Mouse (Mus musculus): ENCODE measurements at regions not wholly inside any gene's neighbourhood (a gene's known extent, or its start where the extent isn't known, plus 50 kb on each side); places are given as distances from the start of the nearest gene placed in this dataset.

DNA sequence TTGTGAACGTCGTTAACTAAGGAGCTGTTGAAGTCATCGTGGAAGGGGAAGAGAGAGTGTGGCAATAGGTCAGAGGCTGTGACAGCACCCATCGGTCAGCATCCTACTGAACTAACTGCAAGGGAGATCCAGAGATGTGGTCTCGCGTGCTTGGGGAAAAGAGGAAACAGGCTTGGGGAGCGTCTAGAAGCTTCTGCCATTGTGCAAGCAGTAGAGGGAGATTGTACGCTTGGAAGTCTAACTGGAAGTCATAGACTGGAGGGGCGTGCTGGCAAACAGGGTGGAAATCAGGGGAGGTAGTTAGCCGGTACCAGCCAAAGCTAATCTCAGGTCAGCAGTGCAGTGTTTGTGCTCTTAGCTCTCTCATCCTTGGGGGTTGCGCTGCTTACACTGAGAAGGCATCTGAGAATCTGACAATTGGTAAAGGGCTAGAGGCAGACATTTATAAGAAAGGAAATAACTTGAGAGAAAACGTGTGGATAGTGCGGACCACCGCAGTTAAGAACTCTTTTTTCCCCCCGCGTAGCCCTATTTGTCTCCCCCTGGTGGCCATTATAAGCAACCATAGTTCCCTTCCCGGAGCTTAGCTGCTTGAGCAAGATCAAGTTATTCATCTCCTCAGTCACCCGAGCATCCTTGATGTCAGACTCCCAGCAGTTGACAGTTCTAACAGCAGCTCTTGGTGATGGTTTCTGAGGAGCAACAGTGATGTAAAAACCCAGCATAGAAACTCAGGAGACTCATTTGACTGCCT, 151.5 kb downstream of the 4933412E24Rik start:
- Histone ChIP-seq H3K4me1 (ENCODE audit: control insufficient read depth, insufficient read depth, low read length) (peaks cover 3% of the 10 kb centered on the region; the same call in 1 of the 2 replicates), H3K4me3 (ENCODE audit: insufficient read depth, low read depth, low read length) (no peak overlapping the region), H3K27ac (ENCODE audit: insufficient read depth, low read depth, low read length) (no peak overlapping the region)
- 49% methylated on average over 18 of the region's 18 CpGs for WGBS
- no peak for TF ChIP-seq CTCF (IDR thresholded peaks at IDR 0.05; ENCODE audit: insufficient read depth, low read depth, low read length)
- TF ChIP-seq POLR2A (IDR thresholded peaks at IDR 0.05; ENCODE audit: insufficient read depth, low read depth, low read length) = no peak

DNA sequence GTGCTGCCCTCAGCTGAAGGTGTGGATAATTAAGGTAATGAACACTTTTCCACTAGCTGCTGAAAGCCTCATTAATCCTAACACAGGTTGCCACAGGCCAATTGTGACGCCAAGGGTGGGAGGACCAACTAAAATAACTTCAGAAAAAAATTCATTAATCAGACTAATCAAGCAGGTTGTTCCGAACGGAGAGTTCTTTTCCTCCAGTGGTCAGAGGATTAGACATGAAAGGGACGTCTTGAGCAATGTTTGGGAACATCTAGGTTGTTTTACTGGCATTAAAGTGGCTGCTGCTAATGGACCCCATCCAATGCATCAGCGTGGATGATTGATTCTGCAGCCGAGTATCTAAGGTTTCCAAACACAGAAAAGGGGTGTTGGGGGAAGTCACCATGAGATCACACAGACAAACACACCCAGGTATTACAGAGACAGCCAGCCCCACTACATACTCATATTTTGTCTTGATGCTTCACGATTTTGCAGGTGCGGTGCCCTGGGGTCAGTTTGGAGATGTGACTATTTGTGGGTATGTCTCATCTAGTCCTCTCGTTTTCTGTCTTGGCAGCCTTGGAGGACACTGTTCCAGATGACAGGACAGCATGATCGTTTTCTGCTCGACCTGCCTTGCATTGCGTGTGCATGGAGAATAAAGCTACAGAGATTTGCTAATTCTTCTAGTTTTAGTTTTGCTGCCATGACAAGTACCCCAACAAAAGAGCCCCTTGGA, 164.0 kb downstream of the 4933412E24Rik start:
- TF ChIP-seq POLR2A (IDR thresholded peaks at IDR 0.05; ENCODE audit: insufficient read depth, low read depth, low read length) (no peak), CTCF (IDR thresholded peaks at IDR 0.05; ENCODE audit: insufficient read depth, low read depth, low read length) (no peak)
- Histone ChIP-seq H3K4me3 (ENCODE audit: insufficient read depth, low read depth, low read length) (no peak overlapping the region), H3K27ac (ENCODE audit: insufficient read depth, low read depth, low read length) (no peak overlapping the region), H3K4me1 (ENCODE audit: control insufficient read depth, insufficient read depth, low read length) (no peaks in the 10 kb centered on the region)
- WGBS = 57% methylated on average over 12 of the region's 12 CpGs

DNA sequence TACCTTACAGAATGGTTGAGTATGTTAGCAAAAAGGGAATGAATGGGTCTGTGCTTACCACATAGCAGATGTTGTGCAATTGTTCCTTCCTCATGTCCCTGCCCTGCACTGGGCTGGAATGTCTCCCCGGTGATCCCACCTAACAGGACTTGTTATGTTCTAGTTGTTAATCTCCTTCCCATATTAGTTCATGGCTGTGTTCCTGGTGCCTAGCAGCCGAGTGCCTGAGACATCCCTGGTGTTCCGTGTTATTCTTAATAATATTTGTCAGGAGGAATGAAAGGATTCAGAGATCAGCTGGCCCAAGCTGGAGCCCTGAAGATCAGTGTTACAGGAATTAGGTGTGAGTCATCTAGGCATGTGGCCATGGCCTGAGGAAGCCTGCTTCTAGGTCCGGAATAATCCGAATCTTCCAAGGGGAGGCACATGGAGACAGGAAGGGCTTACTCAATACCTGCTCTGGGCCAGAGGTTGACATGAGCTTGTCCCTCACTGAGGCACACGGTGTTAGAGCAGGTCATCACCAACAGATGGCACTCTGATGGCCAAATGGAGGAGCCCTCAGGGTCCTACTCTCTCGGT, 171.2 kb downstream of the 4933412E24Rik start:
- TF ChIP-seq POLR2A (IDR thresholded peaks at IDR 0.05; ENCODE audit: insufficient read depth, low read depth, low read length) (no peak), CTCF (IDR thresholded peaks at IDR 0.05; ENCODE audit: insufficient read depth, low read depth, low read length) (no peak)
- H3K27ac ChIP-seq (ENCODE audit: insufficient read depth, low read depth, low read length) = no peak overlapping the region
- WGBS = 79% methylated on average over 7 of the region's 7 CpGs
- peaks cover 2% of the 10 kb centered on the region; the same call in 1 of the 2 replicates for H3K4me1 ChIP-seq (ENCODE audit: control insufficient read depth, insufficient read depth, low read length)
- no peak overlapping the region for H3K4me3 ChIP-seq (ENCODE audit: insufficient read depth, low read depth, low read length)

DNA sequence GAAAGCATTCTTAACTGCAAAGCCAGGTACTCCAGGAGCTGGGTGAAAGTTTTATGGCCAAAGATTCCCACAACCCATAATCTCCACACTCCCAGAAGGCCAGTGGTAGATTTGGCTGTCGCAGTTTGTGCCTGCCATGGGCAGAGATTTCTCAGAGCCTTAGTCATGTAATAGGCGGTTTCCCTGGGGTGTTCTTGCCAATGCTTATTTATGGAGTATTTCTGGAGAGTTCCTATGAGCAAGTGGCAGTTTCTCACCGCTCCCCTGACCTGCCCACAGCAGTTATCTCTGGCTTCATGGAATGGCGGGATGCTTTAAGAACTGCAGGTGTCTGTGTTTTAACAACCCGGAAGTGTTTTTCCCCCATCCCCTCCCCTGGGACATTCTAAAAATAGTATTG, 179.8 kb downstream of the 4933412E24Rik start:
- TF ChIP-seq POLR2A (IDR thresholded peaks at IDR 0.05; ENCODE audit: insufficient read depth, low read depth, low read length) = no peak
- no peak for TF ChIP-seq CTCF (IDR thresholded peaks at IDR 0.05; ENCODE audit: insufficient read depth, low read depth, low read length)
- Histone ChIP-seq H3K27ac (ENCODE audit: insufficient read depth, low read depth, low read length) (peak overlapping the region; percentile 82), H3K4me1 (ENCODE audit: control insufficient read depth, insufficient read depth, low read length) (peaks cover 12% of the 10 kb centered on the region), H3K4me3 (ENCODE audit: insufficient read depth, low read depth, low read length) (no peak overlapping the region)
- 31% methylated on average over 5 of the region's 5 CpGs for WGBS

DNA sequence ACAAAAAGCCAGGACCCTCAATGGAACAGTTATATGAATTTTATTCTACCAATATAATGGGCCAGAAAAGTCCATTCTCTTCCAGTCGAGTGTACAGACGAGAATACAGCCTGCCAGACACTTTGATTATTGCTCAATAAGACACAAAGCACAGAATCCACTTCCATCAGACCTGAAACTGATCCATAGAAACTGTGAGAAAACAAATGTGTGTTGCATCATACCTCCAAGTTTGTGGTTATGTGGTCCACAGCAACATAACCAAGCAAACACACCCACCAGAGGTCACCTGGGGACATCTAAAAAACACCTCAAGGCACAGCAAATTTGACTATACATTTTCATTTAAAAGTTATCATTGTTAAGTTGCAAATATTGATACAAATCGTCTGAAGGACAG, 183.2 kb downstream of the 4933412E24Rik start:
- Histone ChIP-seq H3K4me1 (ENCODE audit: control insufficient read depth, insufficient read depth, low read length) (peaks cover 10% of the 10 kb centered on the region), H3K4me3 (ENCODE audit: insufficient read depth, low read depth, low read length) (no peak overlapping the region), H3K27ac (ENCODE audit: insufficient read depth, low read depth, low read length) (no peak overlapping the region)
- TF ChIP-seq POLR2A (IDR thresholded peaks at IDR 0.05; ENCODE audit: insufficient read depth, low read depth, low read length) (no peak), CTCF (IDR thresholded peaks at IDR 0.05; ENCODE audit: insufficient read depth, low read depth, low read length) (no peak)
- WGBS = 84% methylated on average over 3 of the region's 3 CpGs

DNA sequence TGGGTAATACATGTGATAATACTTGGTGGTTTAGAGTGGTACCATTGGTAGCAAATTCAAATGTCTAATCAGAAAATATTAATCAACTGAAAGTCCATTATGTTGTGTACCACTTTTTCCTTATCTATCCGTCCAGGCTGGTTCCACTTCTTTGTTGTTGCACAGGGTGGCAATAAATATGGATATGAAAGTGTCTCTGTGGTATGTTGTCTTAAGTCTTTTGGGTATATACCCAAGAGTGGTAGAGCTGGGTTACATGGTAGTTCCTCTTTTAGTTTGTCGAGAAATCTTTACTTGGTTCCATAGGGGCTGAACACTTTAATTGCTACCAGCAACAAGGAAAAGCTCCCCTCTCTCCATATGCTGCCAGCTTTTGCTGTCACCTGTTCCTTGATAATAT, 184.9 kb downstream of the 4933412E24Rik start:
- WGBS = 87% methylated on average over 2 of the region's 2 CpGs
- Histone ChIP-seq H3K4me3 (ENCODE audit: insufficient read depth, low read depth, low read length) (no peak overlapping the region), H3K4me1 (ENCODE audit: control insufficient read depth, insufficient read depth, low read length) (peaks cover 8% of the 10 kb centered on the region), H3K27ac (ENCODE audit: insufficient read depth, low read depth, low read length) (no peak overlapping the region)
- TF ChIP-seq CTCF (IDR thresholded peaks at IDR 0.05; ENCODE audit: insufficient read depth, low read depth, low read length) (no peak), POLR2A (IDR thresholded peaks at IDR 0.05; ENCODE audit: insufficient read depth, low read depth, low read length) (no peak)

DNA sequence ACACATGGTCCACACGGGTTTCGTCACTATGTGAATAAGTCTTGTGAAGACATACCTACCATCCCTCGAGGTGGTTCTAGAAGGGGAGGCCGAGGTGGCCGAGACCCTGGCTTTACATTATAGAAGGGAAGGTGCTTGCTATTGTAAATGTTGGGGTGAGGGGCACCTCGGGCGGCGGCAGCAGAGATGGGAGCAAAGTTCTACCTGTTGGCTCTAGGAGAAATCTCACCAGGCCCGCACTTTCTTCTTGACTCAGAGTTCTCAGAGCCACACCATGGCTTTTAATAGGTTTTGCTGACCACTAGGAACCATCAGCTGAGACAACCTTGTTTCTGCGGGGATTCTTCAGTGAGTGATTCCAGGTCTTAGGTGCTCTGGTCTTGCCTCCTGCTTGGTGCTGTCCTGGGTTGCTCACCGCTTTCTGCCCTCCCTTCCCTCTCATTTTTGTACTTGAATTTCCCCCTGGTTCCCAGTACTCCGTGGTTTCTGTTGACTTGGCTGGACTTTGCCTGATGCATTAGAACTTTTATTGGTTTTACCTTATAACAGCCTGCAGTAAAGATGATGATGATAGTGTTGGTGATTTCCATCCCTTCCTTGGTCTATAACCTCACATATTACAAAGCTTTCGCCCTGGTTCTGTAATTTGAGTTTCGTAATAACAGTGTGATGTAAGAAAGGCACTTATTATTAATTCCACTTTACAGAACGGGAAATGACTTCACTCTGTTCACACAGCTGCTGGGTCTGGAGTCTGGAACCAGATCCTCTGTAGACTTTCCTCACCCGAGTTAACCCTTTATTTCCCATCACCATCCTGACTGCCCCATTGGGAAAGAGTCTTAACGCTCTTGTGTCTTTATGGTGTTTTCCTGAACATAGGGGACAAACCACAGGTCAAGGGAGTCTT, 185.6 kb downstream of the 4933412E24Rik start:
- WGBS = 84% methylated on average over 17 of the region's 17 CpGs
- peaks cover 10% of the 10 kb centered on the region for H3K4me1 ChIP-seq (ENCODE audit: control insufficient read depth, insufficient read depth, low read length)
- H3K4me3 ChIP-seq (ENCODE audit: insufficient read depth, low read depth, low read length) = no peak overlapping the region
- no peak overlapping the region for H3K27ac ChIP-seq (ENCODE audit: insufficient read depth, low read depth, low read length)
- TF ChIP-seq CTCF (IDR thresholded peaks at IDR 0.05; ENCODE audit: insufficient read depth, low read depth, low read length) (no peak), POLR2A (IDR thresholded peaks at IDR 0.05; ENCODE audit: insufficient read depth, low read depth, low read length) (no peak)

DNA sequence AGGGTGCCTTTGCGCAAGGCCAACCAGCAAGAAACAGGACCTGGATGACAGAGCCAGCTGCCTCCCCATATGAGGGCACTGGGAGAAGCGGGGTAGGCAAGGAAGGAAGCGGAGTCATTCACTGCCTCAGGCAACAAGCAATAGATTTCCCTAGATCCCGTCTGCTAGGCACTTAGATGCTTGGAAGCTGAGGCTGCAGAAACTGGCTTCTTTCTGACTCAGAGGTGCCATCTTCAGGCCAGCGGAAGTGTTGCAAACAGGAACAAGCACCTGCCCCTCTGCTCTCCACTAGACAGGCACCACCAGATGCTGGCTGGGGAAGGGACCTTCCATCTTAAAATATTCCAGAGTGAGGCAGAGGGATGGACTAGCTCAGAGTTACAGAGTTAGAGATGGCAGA, 188.0 kb downstream of the 4933412E24Rik start:
- Histone ChIP-seq H3K27ac (ENCODE audit: insufficient read depth, low read depth, low read length) (no peak overlapping the region), H3K4me3 (ENCODE audit: insufficient read depth, low read depth, low read length) (no peak overlapping the region), H3K4me1 (ENCODE audit: control insufficient read depth, insufficient read depth, low read length) (peaks cover 15% of the 10 kb centered on the region)
- peak; percentile 68 for TF ChIP-seq CTCF (IDR thresholded peaks at IDR 0.05; ENCODE audit: insufficient read depth, low read depth, low read length)
- TF ChIP-seq POLR2A (IDR thresholded peaks at IDR 0.05; ENCODE audit: insufficient read depth, low read depth, low read length) = no peak
- WGBS = 13% methylated on average over 5 of the region's 5 CpGs

Data from olfactory bulb, adult 2 months (tissue).